In genomic region chr6:128890948-128891355, GRCm38 (mm10) we compare ENCODE assay signal across 15 mouse cellular contexts. TPM values are rescaled to one million over a fixed set of nuclear protein-coding genes. Genes with fewer than 3 reads are reported as not detected.
A peak's percentile ranks its signal among the peaks of the same experiment; 100 is the strongest.
DNase-seq lines count a peak whose midpoint lies in the region; ATAC-seq and TF ChIP-seq lines count a peak whose summit lies in the region.
"Had no signal": no experiment of that assay in that cellular context is flagged by ENCODE, and none has a peak within 500 bp of the region (broad histone marks: within the 10 kb centered on the region; RNA-seq: fewer than 3 reads in every experiment).

BC035044 (minus strand) TSS chr6:128891126.

- no peak within 1 kb of the TSS for H3K4me3 ChIP-seq in heart, embryonic 11.5 days (ENCODE audit: low read depth, low read length)
- peak within 1 kb of the TSS; percentile 34 for H3K4me3 ChIP-seq in thymus, adult 2 months (ENCODE audit: control insufficient read depth, insufficient read depth, low read length)
- no peak within 1 kb of the TSS for H3K4me3 ChIP-seq in kidney, embryonic 14.5 days (ENCODE audit: low read length)
- H3K4me3 ChIP-seq: embryonic facial prominence, embryonic 12.5 days; kidney, embryonic 15.5 days; midbrain, embryonic 13.5 days had no signal

- H3K27me3 ChIP-seq in heart, embryonic 11.5 days (ENCODE audit: control insufficient read depth, insufficient read depth, low read length), result no peaks in the 10 kb centered on the region
- H3K27me3 ChIP-seq in thymus, adult 2 months (ENCODE audit: control insufficient read depth, insufficient read depth, low read length), result no peaks in the 10 kb centered on the region
- no peaks in the 10 kb centered on the region for H3K27me3 ChIP-seq in kidney, embryonic 14.5 days (ENCODE audit: control insufficient read depth, insufficient read depth, low read length)
- H3K27me3 ChIP-seq: embryonic facial prominence, embryonic 12.5 days; kidney, embryonic 15.5 days; midbrain, embryonic 13.5 days had no signal

- no peaks in the 10 kb centered on the region for H3K36me3 ChIP-seq in heart, embryonic 11.5 days (ENCODE audit: control insufficient read depth, insufficient read depth, low read length)
- peaks cover 31% of the 10 kb centered on the region for H3K36me3 ChIP-seq in thymus, adult 2 months (ENCODE audit: control insufficient read depth, insufficient read depth, low read length)
- H3K36me3 ChIP-seq in kidney, embryonic 14.5 days (ENCODE audit: control insufficient read depth, insufficient read depth, low read length), result no peaks in the 10 kb centered on the region
- H3K36me3 ChIP-seq: embryonic facial prominence, embryonic 12.5 days; kidney, embryonic 15.5 days; midbrain, embryonic 13.5 days had no signal

- no peaks in the 10 kb centered on the region for H3K4me1 ChIP-seq in heart, embryonic 11.5 days (ENCODE audit: control insufficient read depth, insufficient read depth, low read length)
- peaks cover 7% of the 10 kb centered on the region for H3K4me1 ChIP-seq in thymus, adult 2 months (replicated peaks; ENCODE audit: control insufficient read depth, insufficient read depth, low read length)
- no peaks in the 10 kb centered on the region for H3K4me1 ChIP-seq in kidney, embryonic 14.5 days (ENCODE audit: control insufficient read depth, insufficient read depth, low read length)
- H3K4me1 ChIP-seq: embryonic facial prominence, embryonic 12.5 days; kidney, embryonic 15.5 days; midbrain, embryonic 13.5 days had no signal

- H3K27ac ChIP-seq in heart, embryonic 11.5 days (ENCODE audit: low read depth, low read length), result no peak within 1 kb of the TSS
- H3K27ac ChIP-seq in thymus, adult 2 months (ENCODE audit: control insufficient read depth, insufficient read depth, low read length), result peak within 1 kb of the TSS; percentile 96
- no peak within 1 kb of the TSS for H3K27ac ChIP-seq in kidney, embryonic 14.5 days (ENCODE audit: low read depth, low read length)
- H3K27ac ChIP-seq: embryonic facial prominence, embryonic 12.5 days; kidney, embryonic 15.5 days; liver, embryonic 14.5 days; midbrain, embryonic 13.5 days had no signal

- no peak for ATAC-seq in heart, embryonic 11.5 days (replicated peaks; ENCODE audit: insufficient number of reproducible peaks, low FRiP score, low TSS enrichment)
- ATAC-seq in megakaryocyte, adult 5-6 weeks (ENCODE audit: poor library complexity, severe bottlenecking), result peak; percentile 51
- no peak for ATAC-seq in kidney, embryonic 14.5 days (ENCODE audit: low FRiP score, low TSS enrichment)
- ATAC-seq: forebrain, embryonic 16.5 days; midbrain, embryonic 13.5 days had no signal

- no peak for TF ChIP-seq POLR2A in thymus, adult 2 months (IDR thresholded peaks at IDR 0.05; ENCODE audit: control insufficient read depth, extremely low read depth, insufficient read depth, low read length, poor library complexity)

- H3K9ac ChIP-seq in heart, embryonic 11.5 days (ENCODE audit: low read depth, low read length), result no peak within 1 kb of the TSS
- H3K9ac ChIP-seq in kidney, embryonic 14.5 days (ENCODE audit: low read depth, low read length), result no peak within 1 kb of the TSS
- H3K9ac ChIP-seq: embryonic facial prominence, embryonic 12.5 days; kidney, embryonic 15.5 days; liver, embryonic 14.5 days; midbrain, embryonic 13.5 days had no signal

- WGBS in heart, embryonic 11.5 days (ENCODE audit: insufficient replicate concordance), result 52% methylated on average over 2 of the region's 2 CpGs
- 6% methylated on average over 2 of the region's 2 CpGs for WGBS in thymus, adult 2 months
- 75% methylated on average over 2 of the region's 2 CpGs for WGBS in kidney, embryonic 14.5 days

- no peak within 1 kb of the TSS for H3K4me2 ChIP-seq in heart, embryonic 11.5 days
- H3K4me2 ChIP-seq in kidney, embryonic 14.5 days (replicated peaks; ENCODE audit: low read depth, low read length), result no peak within 1 kb of the TSS
- H3K4me2 ChIP-seq: embryonic facial prominence, embryonic 12.5 days; kidney, embryonic 15.5 days; midbrain, embryonic 13.5 days had no signal

- no peaks in the 10 kb centered on the region for H3K9me3 ChIP-seq in heart, embryonic 11.5 days (replicated peaks; ENCODE audit: control insufficient read depth, low read length)
- H3K9me3 ChIP-seq in kidney, embryonic 14.5 days (ENCODE audit: control insufficient read depth, low read length), result no peaks in the 10 kb centered on the region
- H3K9me3 ChIP-seq: embryonic facial prominence, embryonic 12.5 days; kidney, embryonic 15.5 days; midbrain, embryonic 13.5 days had no signal

- DNase-seq in heart, adult 11 months, result peak; percentile 84
- DNase-seq in brain, adult 2 months (ENCODE audit: low read depth, low spot score), result peak; percentile 8
- DNase-seq in thymus, adult 2 months, result peak; percentile 45
- DNase-seq in layer of hippocampus, postnatal 36 days, result no peak
- no peak for DNase-seq in adrenal gland, postnatal 4 days (ENCODE audit: low spot score in 2 of 2)
- DNase-seq: adrenal gland, adult 2 months; cerebellum, adult 18-20 months had no signal

- no peak for TF ChIP-seq CTCF in thymus, adult 2 months (IDR thresholded peaks at IDR 0.05; ENCODE audit: borderline replicate concordance, control insufficient read depth, extremely low read depth, insufficient read depth, low read length, poor library complexity)

RNA-seq across cellular contexts. Expression of gene BC035044, which starts in this region (rescaled TPM):
- 0.69 and 0.73 TPM in 2 replicates for polyA plus RNA-seq in heart, embryonic 11.5 days (2014; fragmentation: Nextera tagmentation; extraction: Ambion mirVana)
- total RNA-seq in megakaryocyte, adult 5-6 weeks (2015), result 154 and 164 TPM in 2 replicates
- total RNA-seq in megakaryocyte, adult 5-6 weeks (2017), result 141 and 149 TPM in 2 replicates
- 17.8 and 18.6 TPM in 2 replicates for polyA plus RNA-seq in thymus, adult 2 months (2012; rRNA removed)
- total RNA-seq in layer of hippocampus, postnatal 36 days (2021), result 1 to 10 TPM; 2.1 to 2.2 TPM
- 1 to 10 TPM in 1 of 2 experiments, under 1 TPM in 1; 0.67 to 1.7 TPM for total RNA-seq in adrenal gland, postnatal 4 days (2021)
- 0.64 and 0.76 TPM in 2 replicates for polyA plus RNA-seq in kidney, embryonic 14.5 days (2014; fragmentation: Nextera tagmentation; extraction: Ambion mirVana)

Comparison
In these comparisons a context has a peak if more than half of its experiments do, and no peak if none do; other contexts are left out.
1. RNA of gene BC035044 (total RNA-seq): 141 to 164 TPM in megakaryocyte, adult 5-6 weeks; 2.1 to 2.2 TPM in layer of hippocampus, postnatal 36 days and 0.67 to 1.7 TPM in adrenal gland, postnatal 4 days; every median in the first group is over 10 times any median in the second.
2. RNA of gene BC035044 (polyA plus RNA-seq): 17.8 to 18.6 TPM in thymus, adult 2 months; 0.64 to 0.76 TPM in kidney, embryonic 14.5 days and 0.69 to 0.73 TPM in heart, embryonic 11.5 days; every median in the first group is over 10 times any median in the second.
3. DNase-seq: peak in heart, adult 11 months (single experiment), brain, adult 2 months (single experiment) and thymus, adult 2 months (single experiment); none in layer of hippocampus, postnatal 36 days (0 of 2) and adrenal gland, postnatal 4 days (0 of 2).